Mouse (Mus musculus) forebrain, postnatal 0 days (tissue): ENCODE results near the gene Ppp2r5d. TPM values are rescaled to one million over a fixed set of nuclear protein-coding genes. Genes with fewer than 3 reads are reported as not detected.

ENCODE experiments used
- ATAC-seq: fragments of 200-750 bp; cut with Nextera tagmentation; 2 replicates; pipeline ENCODE4 v1.8.0; 2017; ENCODE audit warnings: mild to moderate bottlenecking, moderate library complexity
- DNase-seq: peaks from one replicate; pipeline ENCODE4 v3.0.0-alpha.2; 2015
- H3K27ac ChIP-seq: fragments of 300-500 bp; sonication (generic); 2 replicates; pipeline ENCODE4 v1.5.1; 2014; ENCODE audit warnings: low read depth, mild to moderate bottlenecking, antibody characterized with exemption, low read length, moderate library complexity, mixed read lengths
- H3K27me3 ChIP-seq: fragments of 300-500 bp; sonication (generic); 2 replicates; pipeline ENCODE4 v1.6.1; 2014; ENCODE audit warnings: mild to moderate bottlenecking, low read length, mixed read lengths; ENCODE audit not compliant: insufficient read depth
- H3K36me3 ChIP-seq: fragments of 300-500 bp; sonication (generic); 2 replicates; pipeline ENCODE4 v1.6.1; 2014; ENCODE audit warnings: mild to moderate bottlenecking, moderate library complexity; ENCODE audit not compliant: insufficient read depth
- H3K4me1 ChIP-seq: fragments of 300-500 bp; sonication (generic); 2 replicates; pipeline ENCODE4 v1.6.1; 2014; ENCODE audit warnings: antibody characterized with exemption; ENCODE audit not compliant: insufficient read depth
- H3K4me2 ChIP-seq: fragments of 300-500 bp; sonication (generic); 2 replicates; pipeline ENCODE4 v1.6.1; 2014; ENCODE audit warnings: low read depth, mild to moderate bottlenecking, moderate library complexity
- H3K4me3 ChIP-seq: fragments of 300-500 bp; sonication (generic); 2 replicates; pipeline ENCODE4 v1.5.1; 2014; ENCODE audit warnings: low read depth, low read length, mixed read lengths
- H3K9ac ChIP-seq: fragments of 300-500 bp; sonication (generic); 2 replicates; pipeline ENCODE4 v1.6.1; 2014; ENCODE audit warnings: mild to moderate bottlenecking
- H3K9me3 ChIP-seq: fragments of 300-500 bp; sonication (generic); 2 replicates; pipeline ENCODE4 v1.6.1; 2016; ENCODE audit warnings: low read length
- CTCF ChIP-seq: sonication (generic); IDR thresholded peaks from 2 replicates; pipeline ENCODE4 v1.5.1; 2016; ENCODE audit warnings: antibody characterized with exemption, control low read depth, low read depth
- WGBS: fragments of 180-500 bp; shearing (Covaris S2); extraction: QIAGEN DNeasy Blood & Tissue Kit; methylation state at CpG from one replicate; pipeline ENCODE4 v1.1.7; 2014; 5-methylcytosine and 5-hydroxymethylcytosine counted together
- polyA plus RNA-seq: library from polyadenylated mRNA; unstranded; fragments of >200 nt; fragmentation: Nextera tagmentation; extraction: Ambion mirVana; gene quantifications from 2 replicates; pipeline ENCODE4 v1.2.1, GENCODE M21; 2015
- total RNA-seq: library from RNA; depleted of rRNA; stranded (reverse); fragments of >200 nt; gene quantifications from 2 replicates; pipeline ENCODE4 v1.2.3, GENCODE M21; 2014

Ppp2r5d gene
- total and polyA plus RNA-seq, 2 experiments from 2014 or later, result 93.5 to 103 TPM

- TF ChIP-seq CTCF, result peak; percentile 57
- Histone ChIP-seq H3K4me1 (peaks cover 16% of the 10 kb centered on the region; the same call in 1 of the 2 replicates), H3K27ac (peak overlapping the region; percentile 89), H3K4me3 (peak overlapping the region; percentile 82), H3K9ac (peak overlapping the region; percentile 69), H3K9me3 (no peaks in the 10 kb centered on the region), H3K36me3 (peaks cover 55% of the 10 kb centered on the region), H3K27me3 (no peaks in the 10 kb centered on the region), H3K4me2 (peak overlapping the region; percentile 64)
- 1% methylated on average over 34 of the region's 34 CpGs for WGBS
- ATAC-seq (peak; percentile 42), DNase-seq (peak; percentile 65)
Measured at GRCm38 (mm10) chr17:46679843-46680759, 24.8 kb downstream of the Ppp2r5d start.

GRCm38 (mm10) chr17:46678911-46679310 is 26.0 kb downstream of the Ppp2r5d start:
- 75% methylated on average over 9 of the region's 9 CpGs for WGBS
- TF ChIP-seq CTCF, result no peak
- ATAC-seq, result no peak
- DNase-seq, result no peak
- H3K4me2 ChIP-seq, result 0 out of 2 replicates have a peak overlapping the region, but pooled peaks have one; percentile 8
- peaks cover 16% of the 10 kb centered on the region; the same call in 1 of the 2 replicates for H3K4me1 ChIP-seq
- H3K9me3 ChIP-seq, result no peaks in the 10 kb centered on the region
- peaks cover 48% of the 10 kb centered on the region for H3K36me3 ChIP-seq
- H3K4me3 ChIP-seq, result no peak overlapping the region
- peak overlapping the region; percentile 69; the same call in 1 of the 2 replicates for H3K9ac ChIP-seq
- no peaks in the 10 kb centered on the region for H3K27me3 ChIP-seq
- H3K27ac ChIP-seq, result no peak overlapping the region

- Histone ChIP-seq H3K4me3 (peak within 1 kb of the TSS; percentile 82), H3K4me2 (peak within 1 kb of the TSS; percentile 64), H3K9me3 (no peaks in the 10 kb centered on the region), H3K9ac (peak within 1 kb of the TSS; percentile 69), H3K4me1 (peaks cover 18% of the 10 kb centered on the region), H3K27me3 (no peaks in the 10 kb centered on the region), H3K36me3 (peaks cover 43% of the 10 kb centered on the region), H3K27ac (no peak within 1 kb of the TSS)
- WGBS, result 83% methylated on average over 9 of the region's 9 CpGs
- no peak for TF ChIP-seq CTCF
- ATAC-seq (no peak), DNase-seq (no peak)
Measured at GRCm38 (mm10) chr17:46678416-46678815, 26.5 kb downstream of the Ppp2r5d start, which contains the start of gene Mea1. Gene Mea1, plus strand, starts transcription at chr17:46678793.

GRCm38 (mm10) chr17:46674530-46675283 is 30.2 kb downstream of the Ppp2r5d start:
- peak overlapping the region; percentile 76; the same call in 1 of the 2 replicates for H3K4me3 ChIP-seq
- H3K9me3 ChIP-seq, result no peaks in the 10 kb centered on the region
- TF ChIP-seq CTCF, result no peak
- H3K27me3 ChIP-seq, result no peaks in the 10 kb centered on the region
- WGBS, result 18% methylated on average over 15 of the region's 15 CpGs
- H3K36me3 ChIP-seq, result peaks cover 50% of the 10 kb centered on the region
- peak overlapping the region; percentile 85 for H3K4me2 ChIP-seq
- no peak for DNase-seq
- H3K9ac ChIP-seq, result peak overlapping the region; percentile 34; the same call in 1 of the 2 replicates
- peak; percentile 26 for ATAC-seq
- H3K4me1 ChIP-seq, result peaks cover 13% of the 10 kb centered on the region
- peak overlapping the region; percentile 69 for H3K27ac ChIP-seq

GRCm38 (mm10) chr17:46673850-46674529 is 30.9 kb downstream of the Ppp2r5d start, which contains the start of gene Rrp36:
Gene Rrp36, minus strand, starts transcription at chr17:46674352.
- peaks cover 56% of the 10 kb centered on the region for H3K36me3 ChIP-seq
- H3K9me3 ChIP-seq, result no peaks in the 10 kb centered on the region
- peak; percentile 96 for DNase-seq
- no peaks in the 10 kb centered on the region for H3K27me3 ChIP-seq
- peak within 1 kb of the TSS; percentile 69 for H3K27ac ChIP-seq
- 2% methylated on average over 43 of the region's 43 CpGs for WGBS
- H3K9ac ChIP-seq, result peak within 1 kb of the TSS; percentile 59
- peak; percentile 98 for ATAC-seq
- TF ChIP-seq CTCF, result no peak
- H3K4me1 ChIP-seq, result peaks cover 6% of the 10 kb centered on the region
- H3K4me3 ChIP-seq, result peak within 1 kb of the TSS; percentile 76
- peak within 1 kb of the TSS; percentile 85 for H3K4me2 ChIP-seq

GRCm38 (mm10) chr17:46669911-46670310 is 35.0 kb downstream of the Ppp2r5d start:
- 97% methylated on average over 10 of the region's 10 CpGs for WGBS
- Histone ChIP-seq H3K9me3 (no peaks in the 10 kb centered on the region), H3K4me3 (no peak overlapping the region), H3K9ac (no peak overlapping the region), H3K27me3 (no peaks in the 10 kb centered on the region), H3K4me2 (no peak overlapping the region), H3K4me1 (peaks cover 4% of the 10 kb centered on the region; the same call in 1 of the 2 replicates), H3K36me3 (peaks cover 44% of the 10 kb centered on the region), H3K27ac (no peak overlapping the region)
- DNase-seq (no peak), ATAC-seq (no peak)
- TF ChIP-seq CTCF, result no peak
